Mouse (Mus musculus) spleen, adult 18-20 months (tissue): ENCODE measurements around the gene Ccdc65.
"Not testable (repeated sequence)": the region's sequence is repeated elsewhere in the genome, so short reads cannot be mapped to it uniquely, and the experiment has no call there.

ENCODE experiments used
- DNase-seq, 2 experiments: peaks; one replicate each; pipeline ENCODE4 v3.0.0; 2022; ENCODE audit warnings: mixed read lengths in 2 of 2

The Ccdc65 gene

GRCm38 (mm10) chr15:98740219-98740618 is 32.2 kb downstream of the Ccdc65 start:
- no peak for DNase-seq

- no peak for DNase-seq
Measured at GRCm38 (mm10) chr15:98742766-98743428, 34.9 kb downstream of the Ccdc65 start.

- not testable (repeated sequence) for DNase-seq
Measured at GRCm38 (mm10) chr15:98743863-98744262, 35.9 kb downstream of the Ccdc65 start.

- no peak for DNase-seq
Measured at GRCm38 (mm10) chr15:98746344-98746965, 38.4 kb downstream of the Ccdc65 start.

- DNase-seq, result no peak
Measured at GRCm38 (mm10) chr15:98747296-98747695, 39.3 kb downstream of the Ccdc65 start.

- DNase-seq, result no peak
Measured at GRCm38 (mm10) chr15:98749093-98749492, 41.1 kb downstream of the Ccdc65 start.

GRCm38 (mm10) chr15:98753021-98753423 is 45.0 kb downstream of the Ccdc65 start:
- DNase-seq, result no peak

GRCm38 (mm10) chr15:98754125-98754524 is 46.1 kb downstream of the Ccdc65 start:
- DNase-seq, result no peak

GRCm38 (mm10) chr15:98762201-98762621 is 54.2 kb downstream of the Ccdc65 start:
- peak; percentile 50 to 60 for DNase-seq

- peak; percentile 96 to 97 for DNase-seq
Measured at GRCm38 (mm10) chr15:98762670-98763529, 54.9 kb downstream of the Ccdc65 start, which contains the start of gene Arf3. Gene Arf3, minus strand, starts transcription at chr15:98763214.

- no peak for DNase-seq
Measured at GRCm38 (mm10) chr15:98765929-98766328, 57.9 kb downstream of the Ccdc65 start.

GRCm38 (mm10) chr15:98768259-98768658 is 60.3 kb downstream of the Ccdc65 start:
- DNase-seq, result no peak

- no peak for DNase-seq
Measured at GRCm38 (mm10) chr15:98771813-98772425, 63.9 kb downstream of the Ccdc65 start.

- DNase-seq, result peak in 1 of 2 experiments; percentile 48
Measured at GRCm38 (mm10) chr15:98772511-98773211, 64.7 kb downstream of the Ccdc65 start.
